Mouse (Mus musculus) left cerebral cortex, postnatal 14 days (tissue): ENCODE results near the gene Agbl4. TPM values are rescaled to one million over a fixed set of nuclear protein-coding genes. Genes with fewer than 3 reads are reported as not detected.

Source experiments
- DNase-seq, 2 experiments: peaks; one replicate each; pipeline ENCODE4 v3.0.0; 2021 to 2022; ENCODE audit warnings: low spot score in 2 of 2, mixed read lengths in 1 of 2
- intact Hi-C: fragments of 180-260 bp; cut with DNase I; formaldehyde crosslinking; loops from one replicate; pipeline ENCODE4 v1.15.1; 2025
- total RNA-seq, 2 experiments: library from RNA; stranded (reverse); gene quantifications; 2 replicates each; pipeline ENCODE4 v1.2.3; 2021

The Agbl4 gene
- total RNA-seq, 2 experiments from 2014 or later = 15.3 to 17.9 TPM

DNA sequence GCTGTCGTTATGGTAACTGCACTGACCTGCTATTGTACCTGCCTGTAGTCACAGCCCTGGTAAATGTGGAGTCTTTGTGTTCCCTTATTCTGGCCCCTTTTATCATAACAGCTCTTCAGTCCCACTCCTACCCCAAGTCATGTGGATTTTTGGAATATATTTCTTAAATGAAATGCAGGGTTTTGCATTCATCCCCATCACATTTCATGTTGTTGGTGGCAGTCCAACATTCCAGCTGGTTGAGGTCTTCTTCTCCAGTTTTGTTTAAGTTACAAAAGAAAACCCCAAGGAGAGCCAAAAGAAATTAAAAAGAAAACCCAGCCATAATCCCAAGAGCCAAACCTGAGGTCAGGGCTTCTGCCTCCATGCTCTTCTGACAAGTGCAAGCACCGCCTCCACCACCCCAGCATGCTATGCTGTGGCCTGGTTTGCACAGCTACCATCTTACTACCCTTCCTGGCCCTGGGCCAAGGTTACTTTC lies 1069.9 kb downstream of the Agbl4 start:
- intact Hi-C loops = no loop called here

DNA sequence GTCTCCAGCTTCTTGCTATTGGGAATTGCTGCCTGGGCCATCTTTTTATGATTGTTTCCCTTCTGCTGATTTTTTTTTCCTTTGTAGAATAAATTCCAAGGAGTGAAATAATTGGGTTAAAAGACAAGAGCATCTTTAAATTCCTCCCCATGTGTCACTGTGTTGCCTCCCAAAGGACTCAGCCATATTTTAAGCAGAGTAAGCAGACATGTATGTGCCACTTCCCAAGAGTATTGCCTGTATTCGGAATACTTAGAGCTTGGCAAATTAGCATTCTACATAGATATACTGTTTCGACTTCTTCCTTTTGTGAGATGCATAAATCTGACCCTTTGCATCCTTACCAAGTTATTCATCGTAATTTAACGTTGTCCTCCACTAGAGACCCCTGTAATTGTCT lies 1070.3 kb downstream of the Agbl4 start:
- no peak for DNase-seq
- intact Hi-C loops = no loop called here

More for the DNA sequence above, 1069.9 kb downstream of the Agbl4 start:
- peak in 1 of 2 experiments; percentile 32 for DNase-seq

DNA sequence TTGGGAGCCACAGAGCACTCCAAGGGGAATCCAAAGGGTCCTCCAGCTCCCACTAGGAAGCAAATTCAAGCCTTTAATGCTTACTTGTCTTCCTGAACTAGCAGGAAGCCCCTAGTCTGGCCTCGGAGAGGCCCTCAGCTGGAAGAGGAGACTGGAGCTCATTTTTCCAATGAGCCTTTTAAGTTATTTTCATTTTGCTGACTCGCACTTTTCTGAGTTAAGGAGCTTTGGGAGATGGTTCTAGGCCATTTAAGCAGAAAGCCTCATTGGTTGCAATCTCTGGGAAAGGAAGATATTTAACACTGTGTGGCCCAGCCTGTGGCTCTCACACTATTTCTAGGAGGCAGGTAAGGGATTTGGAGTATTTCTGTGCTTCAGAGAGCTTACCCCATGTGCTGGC lies 1072.4 kb downstream of the Agbl4 start:
- no peak for DNase-seq
- intact Hi-C loops = no loop called here

DNA sequence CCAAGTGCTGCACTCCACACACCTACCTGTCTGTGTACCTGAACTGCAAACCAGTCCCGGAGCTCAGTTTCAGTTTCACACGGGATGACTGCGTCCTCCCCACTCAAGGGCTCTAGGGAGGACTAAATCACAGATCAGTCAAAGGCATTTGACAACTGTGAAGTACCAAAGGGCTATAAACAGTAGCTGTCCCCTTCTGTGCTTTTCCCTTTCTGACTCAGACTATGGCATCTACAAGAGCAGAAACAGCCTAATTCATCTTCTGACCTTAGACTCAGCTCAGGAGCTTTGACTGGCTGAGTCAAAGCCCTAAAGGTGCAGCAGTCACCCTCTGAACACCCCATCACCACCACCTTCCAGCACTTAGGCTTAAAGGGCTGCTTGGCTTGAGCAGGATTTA lies 1074.3 kb downstream of the Agbl4 start:
- intact Hi-C loops = no loop called here

DNA sequence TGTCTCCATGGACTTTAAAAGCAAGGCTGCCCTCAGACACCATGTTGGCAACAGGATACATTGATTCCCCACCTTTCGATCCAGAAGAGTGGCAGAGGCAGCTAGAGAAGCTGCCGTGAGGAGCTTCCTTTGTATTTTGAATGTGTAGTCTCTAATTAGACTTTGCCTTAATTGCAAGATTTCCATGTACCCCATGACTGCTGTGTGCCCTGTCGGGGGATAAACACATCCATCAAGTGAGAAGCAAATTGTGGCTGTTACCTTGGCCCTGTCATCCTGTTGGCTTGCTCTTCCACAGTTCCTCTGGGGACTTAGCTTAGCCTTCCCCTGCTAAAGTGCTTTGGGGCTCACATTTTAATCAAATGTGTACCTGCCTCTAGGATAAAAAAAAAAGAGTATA lies 1075.0 kb downstream of the Agbl4 start:
- no peak for DNase-seq
- intact Hi-C loops = no loop called here

More for the DNA sequence above, 1074.3 kb downstream of the Agbl4 start:
- no peak for DNase-seq

DNA sequence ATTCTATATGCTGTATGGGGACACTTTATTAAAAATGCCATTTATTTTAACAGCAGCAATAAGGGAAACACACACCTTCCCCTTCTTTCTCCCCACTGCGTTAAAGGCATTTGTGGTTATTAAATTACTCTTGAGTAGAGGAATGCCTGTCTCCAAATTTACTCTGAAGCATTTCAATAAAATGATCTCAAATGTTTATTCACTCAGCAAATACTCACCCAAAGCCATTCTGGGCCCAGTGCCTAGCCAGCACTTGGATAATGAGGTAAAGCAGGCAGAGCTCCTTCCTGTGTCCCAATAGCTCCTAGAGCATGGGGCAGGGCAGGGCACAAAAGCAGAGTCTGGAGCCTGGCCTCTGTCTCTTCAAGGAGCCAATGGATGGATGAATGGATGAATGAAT lies 1075.6 kb downstream of the Agbl4 start:
- intact Hi-C loops = no loop called here
- DNase-seq = no peak

DNA sequence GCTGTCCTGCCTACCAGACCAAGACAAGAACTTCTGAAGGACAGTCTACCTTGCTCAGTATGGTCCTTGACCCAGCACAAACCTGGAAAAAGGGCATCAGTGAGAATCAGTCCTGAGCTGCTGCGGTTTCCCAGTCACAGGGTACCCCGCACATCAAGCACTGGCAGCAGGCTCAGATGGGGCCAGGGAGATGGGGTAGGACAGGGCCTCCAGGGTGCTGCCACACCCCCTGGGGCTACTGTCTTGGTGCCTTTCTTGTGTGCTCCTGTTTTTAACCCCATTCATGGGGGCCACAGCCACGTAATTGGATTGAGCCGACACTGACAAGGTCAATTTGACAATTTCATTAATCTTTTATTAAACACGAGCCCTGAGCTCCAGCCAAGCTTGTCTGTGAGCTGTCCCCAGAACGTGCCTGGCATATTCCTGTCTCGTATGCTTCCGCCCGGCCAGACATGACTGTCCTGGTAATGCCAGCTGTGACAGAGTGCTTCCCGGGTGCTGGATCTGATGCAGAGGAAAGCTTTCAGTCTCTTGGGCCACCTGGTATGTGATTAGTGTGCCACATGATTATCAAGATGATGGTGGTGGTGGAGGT lies 1078.0 kb downstream of the Agbl4 start:
- intact Hi-C loops = no loop called here
- no peak for DNase-seq

DNA sequence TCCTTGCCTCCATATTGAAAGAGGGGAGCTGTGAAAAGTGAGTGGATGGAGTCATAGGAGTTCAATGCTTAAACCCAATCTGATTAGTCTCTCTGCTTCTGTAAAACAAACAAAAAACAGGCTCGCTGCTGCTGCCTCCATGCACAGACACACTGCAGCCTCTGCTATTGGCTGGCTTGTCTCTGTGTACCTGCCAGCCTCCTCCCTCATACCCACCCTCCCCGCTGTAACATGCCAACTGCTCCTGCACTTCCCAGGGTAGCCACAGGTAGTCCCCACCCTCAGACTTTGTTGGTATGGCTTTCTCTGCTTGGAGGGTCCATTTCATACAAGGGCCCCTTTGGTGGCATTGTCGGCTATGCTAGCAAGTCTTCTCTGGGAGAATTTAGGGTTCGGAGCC lies 1080.0 kb downstream of the Agbl4 start:
- DNase-seq = no peak
- intact Hi-C loops = no loop called here

DNA sequence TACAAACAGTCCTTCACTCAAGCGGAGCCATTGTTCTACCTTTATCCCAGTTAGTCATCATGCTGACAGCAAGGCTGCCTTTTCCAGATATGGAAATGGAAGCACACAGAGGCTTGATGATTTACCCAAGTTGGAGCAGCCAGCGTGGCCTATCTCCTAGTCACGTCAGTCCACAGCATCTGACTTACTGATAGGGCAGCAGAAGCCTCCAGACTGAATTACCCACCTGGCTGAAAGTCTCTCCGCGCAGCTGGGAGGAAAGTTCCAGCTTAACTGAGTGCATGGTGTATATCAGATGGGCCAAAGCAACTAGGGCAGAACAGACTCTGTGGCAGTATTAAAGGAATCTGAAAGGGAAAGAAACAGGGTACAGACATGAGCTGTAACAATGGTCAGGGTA lies 1086.0 kb downstream of the Agbl4 start:
- intact Hi-C loops = no loop called here
- DNase-seq = no peak

DNA sequence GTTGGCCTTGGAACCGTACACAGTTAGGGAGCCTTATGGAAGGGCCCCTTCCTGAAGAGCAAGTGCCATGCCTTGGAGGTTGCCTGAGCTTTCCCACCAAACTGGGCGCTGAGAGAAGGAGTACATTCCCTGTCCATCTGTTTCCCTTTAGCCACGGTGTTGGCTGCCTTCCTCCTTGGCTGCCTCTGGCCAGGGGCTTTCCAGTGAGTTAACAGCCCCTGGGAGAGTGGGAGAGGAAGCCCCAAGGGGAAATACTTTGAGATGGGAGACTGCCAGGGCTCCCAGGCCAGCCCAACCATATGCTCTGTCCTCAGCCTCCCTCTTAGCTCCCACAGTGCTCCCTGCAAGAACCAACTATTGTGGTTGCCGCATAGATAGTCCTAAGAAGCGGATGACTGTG lies 1087.7 kb downstream of the Agbl4 start:
- intact Hi-C loops = no loop called here
- DNase-seq = no peak

DNA sequence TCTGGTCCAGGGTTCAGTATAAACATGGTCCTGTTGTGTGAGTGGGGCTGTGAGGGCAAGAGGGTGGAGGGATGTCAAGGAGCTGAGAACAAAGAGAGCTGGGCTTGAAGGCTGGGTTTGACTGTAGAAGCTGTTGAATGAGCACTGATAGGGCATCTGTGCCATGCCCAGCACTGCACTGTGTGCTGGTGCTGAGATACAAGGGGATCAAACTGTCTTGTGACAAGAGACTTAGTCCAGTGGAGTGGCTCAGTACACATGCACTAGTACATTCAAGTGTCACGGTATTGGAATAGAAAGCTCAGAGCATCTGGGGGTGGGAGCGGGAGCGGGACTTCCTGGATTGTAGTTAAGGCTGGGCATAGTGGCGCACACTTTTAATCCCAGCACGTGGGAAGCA lies 1088.7 kb downstream of the Agbl4 start:
- intact Hi-C loops = no loop called here
- no peak for DNase-seq

DNA sequence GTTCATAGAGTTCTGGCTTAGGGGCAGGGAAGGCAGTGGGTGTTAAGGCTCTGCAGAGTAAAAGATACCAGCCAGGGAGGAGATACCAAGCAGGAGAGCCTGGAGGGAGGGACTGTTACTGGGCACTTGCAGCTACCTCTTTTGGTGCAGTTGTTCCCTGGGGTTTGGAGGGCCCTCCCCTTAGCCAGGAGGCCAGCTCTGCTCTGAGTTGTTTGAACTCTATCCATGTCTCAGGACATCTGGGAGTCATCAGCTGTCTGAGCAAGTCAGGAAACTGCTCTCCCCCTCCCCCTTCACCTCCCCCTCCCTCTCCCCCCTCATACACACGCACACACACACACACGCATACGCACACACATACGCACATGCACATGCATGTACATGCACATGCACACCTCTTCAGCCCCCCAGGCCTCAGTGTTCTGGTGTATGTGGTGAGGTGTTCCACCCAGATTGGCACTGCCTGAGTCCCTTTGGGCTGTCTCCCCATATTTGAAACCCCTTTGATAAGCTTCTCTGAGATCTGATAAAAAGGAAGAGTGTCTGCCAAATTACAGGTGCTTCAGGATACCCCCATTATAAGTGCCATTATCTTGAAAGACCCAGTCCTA lies 1089.9 kb downstream of the Agbl4 start:
- no peak for DNase-seq
- intact Hi-C loops = no loop called here

DNA sequence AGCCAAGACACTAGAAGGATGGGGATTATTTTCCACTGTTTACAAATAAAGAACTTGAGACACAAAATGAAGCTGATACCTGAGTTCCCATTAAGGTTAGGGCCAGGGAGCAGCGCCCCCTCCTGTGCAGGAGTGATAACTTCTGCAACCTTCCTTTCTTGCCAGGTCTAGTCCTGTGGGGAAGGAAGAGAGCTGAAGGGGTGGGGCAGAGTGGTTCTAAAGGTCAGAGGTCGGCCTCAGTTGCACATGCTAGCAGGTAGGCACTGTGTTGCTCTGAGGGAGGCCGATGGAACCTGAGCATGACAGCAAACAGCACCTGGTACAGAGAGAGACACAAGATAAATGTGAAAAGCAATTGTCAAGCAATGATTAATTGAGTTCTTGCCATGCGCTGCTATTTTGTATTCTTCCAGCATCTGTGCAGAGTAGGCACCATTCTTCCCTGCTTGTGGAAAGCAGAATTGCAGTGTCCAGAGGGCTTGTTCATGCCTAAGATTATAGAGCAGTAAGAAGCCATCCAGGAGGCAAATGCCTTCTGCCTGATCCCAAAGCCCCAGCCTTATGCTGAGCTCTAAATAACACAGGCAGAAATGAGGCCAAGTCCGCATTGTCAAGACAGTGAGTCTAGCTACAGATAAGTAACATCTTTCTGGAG lies 1096.4 kb downstream of the Agbl4 start:
- DNase-seq = no peak
- intact Hi-C loops = no loop called here

DNA sequence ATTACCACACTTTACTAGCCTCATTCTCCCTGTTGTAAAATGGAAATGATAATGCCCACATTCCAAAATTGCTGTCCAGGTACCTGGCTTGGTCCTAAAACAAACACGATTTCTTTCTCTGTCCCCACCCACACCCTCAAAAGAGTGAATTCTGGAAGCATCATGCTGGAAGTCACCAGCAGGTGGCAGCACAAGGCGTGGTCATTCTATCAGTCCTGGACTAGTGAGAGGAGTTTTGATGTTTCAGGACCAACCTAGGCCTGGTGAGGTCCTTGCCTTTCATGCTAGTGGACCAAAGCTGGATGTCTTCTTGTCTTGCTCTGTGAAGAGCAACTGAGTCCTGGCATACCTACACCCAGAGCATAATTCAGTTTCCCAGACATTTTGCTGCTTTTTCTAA lies 1098.5 kb downstream of the Agbl4 start:
- peak; percentile 72 to 83 for DNase-seq
- intact Hi-C loops = loop anchor here (2.0 to 5.0 kb wide), 2 partner anchors 131 to 169 kb away; no protein-coding TSS in a partner anchor

DNA sequence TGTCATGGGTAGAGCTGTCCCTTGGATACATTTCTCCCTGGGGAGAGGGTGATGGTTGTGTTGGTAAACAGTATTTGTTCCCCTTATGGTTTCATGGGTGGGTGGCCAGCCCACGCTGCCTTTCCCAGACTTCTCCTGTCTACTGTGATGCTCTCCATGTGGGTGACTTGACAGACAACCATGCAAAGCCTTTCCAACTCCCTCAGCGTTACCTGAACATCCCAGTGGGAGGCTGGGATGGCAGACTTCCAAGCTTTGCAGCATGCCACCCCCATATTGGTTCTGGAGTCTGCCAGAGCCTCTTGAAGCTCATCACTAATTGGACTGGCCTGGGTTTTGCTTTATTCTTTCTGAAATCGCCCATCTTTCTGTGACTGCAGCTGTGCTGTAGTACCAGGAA lies 1101.3 kb downstream of the Agbl4 start:
- intact Hi-C loops = loop anchor here (5.0 kb wide), 1 partner anchor 171 kb away; no protein-coding TSS in a partner anchor
- DNase-seq = peak; percentile 69 to 83

DNA sequence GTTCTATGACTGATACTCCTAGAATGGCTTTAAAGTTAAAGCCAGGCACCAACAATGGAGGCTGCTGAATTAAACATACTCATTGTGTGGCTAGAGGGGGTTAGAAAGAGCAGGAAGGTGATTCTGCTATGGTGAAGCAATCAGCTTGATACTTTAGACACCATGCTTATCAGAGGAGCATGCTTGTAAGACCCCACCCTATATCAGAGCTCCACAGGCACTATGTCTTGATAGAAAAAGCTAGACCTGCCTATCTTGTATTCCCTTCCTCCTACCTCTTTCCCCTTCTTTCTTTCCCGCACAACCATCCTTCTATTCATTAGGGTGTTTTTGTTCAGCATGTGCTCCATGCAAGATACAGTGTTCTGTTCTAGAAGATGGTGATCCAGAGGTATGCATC lies 1104.0 kb downstream of the Agbl4 start:
- intact Hi-C loops = no loop called here

DNA sequence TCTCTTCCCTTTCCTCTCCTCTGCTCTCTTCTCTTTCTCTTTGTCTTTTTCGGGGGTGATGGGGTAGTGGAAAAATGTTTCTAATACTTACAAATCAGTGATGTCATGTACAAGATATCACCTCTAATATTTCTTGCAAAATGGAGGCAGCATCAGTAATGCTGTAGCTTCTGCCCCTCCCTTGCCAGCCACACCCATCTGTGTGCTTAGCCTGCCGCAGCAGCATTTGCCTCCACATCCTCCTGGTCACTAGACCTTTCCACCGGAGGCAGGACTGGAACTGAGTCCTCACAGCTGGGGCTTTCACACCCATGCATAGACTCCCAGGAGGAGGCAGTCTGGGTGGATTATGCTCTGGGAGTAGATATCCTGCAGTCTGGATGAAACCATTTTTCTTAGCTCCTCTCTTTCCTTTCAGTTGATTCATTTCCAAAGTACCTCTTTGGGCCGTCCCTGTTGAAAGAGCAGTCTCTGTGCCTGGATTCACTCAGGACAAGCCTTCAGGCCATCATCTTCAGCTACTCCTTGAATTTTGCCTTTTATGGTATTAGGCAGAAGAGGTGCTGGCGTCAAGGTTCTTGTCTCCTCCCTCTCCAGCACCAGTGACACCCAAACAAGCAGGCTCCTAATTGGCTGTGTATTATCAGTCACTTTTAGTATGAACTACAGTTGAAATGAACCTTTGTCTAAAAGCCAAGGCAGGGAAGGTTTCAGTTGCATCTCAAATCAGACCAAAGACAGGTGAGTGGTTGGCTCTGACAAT lies 1105.7 kb downstream of the Agbl4 start:
- DNase-seq = no peak
- intact Hi-C loops = no loop called here

More for the DNA sequence above, 1104.0 kb downstream of the Agbl4 start:
- DNase-seq = no peak

DNA sequence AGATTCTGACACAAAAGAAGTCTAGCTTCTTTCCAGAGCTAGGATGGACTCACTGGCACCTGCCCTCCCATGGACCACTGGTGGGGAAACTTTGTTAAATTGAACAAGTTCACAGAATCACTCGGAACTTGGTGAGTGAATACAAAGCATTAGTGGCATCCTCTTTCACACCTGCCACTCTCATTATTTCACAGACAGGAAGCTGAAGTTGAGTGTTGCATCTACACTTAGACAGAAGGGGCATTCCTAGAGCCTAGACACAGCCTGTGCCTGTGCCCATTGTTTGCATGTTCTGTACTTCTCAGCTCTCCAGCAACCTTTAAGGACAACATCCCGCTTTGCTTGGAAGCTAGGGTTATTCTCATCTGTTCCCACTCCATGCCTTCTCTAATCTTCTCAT lies 1107.5 kb downstream of the Agbl4 start:
- intact Hi-C loops = no loop called here
- no peak for DNase-seq

DNA sequence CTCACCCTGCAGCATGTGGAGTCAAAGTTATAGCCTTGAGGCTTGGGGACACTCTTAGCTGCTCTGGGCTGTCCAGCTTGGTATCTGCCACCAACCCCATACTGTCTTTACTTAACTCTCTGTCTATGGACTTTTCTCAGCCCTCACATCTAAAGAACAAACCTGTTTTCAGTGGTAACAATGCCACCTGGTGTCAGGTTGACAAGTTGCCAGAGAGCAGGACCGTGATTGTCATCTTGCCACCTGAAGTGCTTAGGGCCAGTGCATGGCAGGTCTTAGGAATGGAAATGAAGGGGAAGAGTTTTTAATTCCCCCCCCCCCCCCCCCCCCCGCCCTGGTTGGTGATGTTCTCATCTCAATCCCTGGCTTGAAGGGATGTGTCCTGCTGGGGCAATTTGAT lies 1112.7 kb downstream of the Agbl4 start:
- no peak for DNase-seq

DNA sequence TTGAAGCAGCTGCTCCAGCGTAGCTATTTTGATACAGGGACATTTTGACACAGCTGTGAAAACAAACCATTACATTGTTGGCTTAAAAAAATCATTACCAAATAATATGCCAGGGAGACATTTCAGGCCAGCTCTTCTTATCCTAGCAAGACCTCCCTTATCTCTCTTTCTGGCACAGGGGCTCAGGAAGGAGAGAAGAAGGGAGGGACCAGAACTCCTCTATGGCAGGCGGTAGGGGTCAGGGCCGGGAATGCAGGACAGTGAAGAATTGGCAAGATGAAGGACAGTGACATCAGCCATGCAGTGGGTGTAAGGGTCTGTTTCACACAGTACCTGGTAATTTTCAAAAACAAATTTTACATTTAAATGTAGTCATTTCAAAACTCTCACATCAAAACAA lies 1116.5 kb downstream of the Agbl4 start:
- intact Hi-C loops = no loop called here
- no peak for DNase-seq

More for the DNA sequence above, 1112.7 kb downstream of the Agbl4 start:
- intact Hi-C loops = no loop called here
